Mouse (Mus musculus) activated CD4-positive, CD25-positive, alpha-beta regulatory T cell, adult 4 months (primary cell): ENCODE results near the gene Plcl2. TPM values are rescaled to one million over a fixed set of nuclear protein-coding genes. Genes with fewer than 3 reads are reported as not detected.
"Not testable (repeated sequence)": the region's sequence is repeated elsewhere in the genome, so short reads cannot be mapped to it uniquely, and the experiment has no call there.

Experiments used
- ATAC-seq: one replicate; pipeline ENCODE4 v1.8.0; 2017
- polyA plus RNA-seq, 2 experiments: library from polyadenylated mRNA; unstranded; fragments of 100-300 nt; shearing (Covaris generic); gene quantifications; one replicate each; pipeline ENCODE4 v1.2.1; 2017

Gene Plcl2
- polyA plus RNA-seq, 2 experiments from 2014 or later: 8.2 to 8.3 TPM

GRCm38 (mm10) chr17:50677978-50678712 lies 168.9 kb downstream of the Plcl2 start:
- ATAC-seq: peak; percentile 62

- ATAC-seq: no peak
Measured at GRCm38 (mm10) chr17:50678748-50679147, 169.5 kb downstream of the Plcl2 start.

GRCm38 (mm10) chr17:50679613-50680534 lies 170.7 kb downstream of the Plcl2 start:
- no peak for ATAC-seq

GRCm38 (mm10) chr17:50682696-50683095 lies 173.5 kb downstream of the Plcl2 start:
- no peak for ATAC-seq

DNA sequence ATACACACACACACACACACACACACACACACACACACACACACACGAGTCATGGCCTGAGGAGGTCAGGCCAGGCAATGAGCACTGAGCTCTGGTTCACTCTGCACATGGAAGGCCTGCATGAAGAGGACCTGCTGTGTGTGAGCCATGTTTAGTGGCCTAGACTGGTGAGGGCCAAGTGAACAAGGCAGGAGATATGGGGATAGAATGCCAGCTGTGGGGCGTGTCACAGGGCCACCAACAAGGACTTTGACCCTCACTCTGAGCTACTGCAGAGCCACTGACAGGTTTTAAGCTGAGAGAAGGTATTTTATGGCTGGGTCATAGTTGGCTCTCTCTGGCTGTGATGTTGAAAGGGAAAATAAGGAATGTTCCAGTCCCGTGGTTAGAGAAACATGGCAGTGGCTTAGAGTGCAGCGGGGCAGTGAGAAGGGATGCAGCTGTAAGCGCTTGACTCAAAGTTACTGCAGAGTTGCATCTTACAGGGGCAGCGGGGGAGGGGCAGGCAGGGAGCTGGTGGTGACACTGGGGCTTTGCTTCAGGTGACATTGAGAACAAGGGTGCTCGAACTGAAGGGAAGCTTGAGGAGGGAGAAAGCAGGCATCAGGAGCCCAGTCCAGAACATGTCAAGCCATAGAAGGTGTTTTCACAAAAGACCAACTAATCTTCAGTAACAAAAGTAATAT lies 175.9 kb downstream of the Plcl2 start:
- no peak for ATAC-seq

GRCm38 (mm10) chr17:50687670-50688069 lies 178.5 kb downstream of the Plcl2 start:
- ATAC-seq: no peak

GRCm38 (mm10) chr17:50688135-50688534 lies 178.9 kb downstream of the Plcl2 start:
- no peak for ATAC-seq

DNA sequence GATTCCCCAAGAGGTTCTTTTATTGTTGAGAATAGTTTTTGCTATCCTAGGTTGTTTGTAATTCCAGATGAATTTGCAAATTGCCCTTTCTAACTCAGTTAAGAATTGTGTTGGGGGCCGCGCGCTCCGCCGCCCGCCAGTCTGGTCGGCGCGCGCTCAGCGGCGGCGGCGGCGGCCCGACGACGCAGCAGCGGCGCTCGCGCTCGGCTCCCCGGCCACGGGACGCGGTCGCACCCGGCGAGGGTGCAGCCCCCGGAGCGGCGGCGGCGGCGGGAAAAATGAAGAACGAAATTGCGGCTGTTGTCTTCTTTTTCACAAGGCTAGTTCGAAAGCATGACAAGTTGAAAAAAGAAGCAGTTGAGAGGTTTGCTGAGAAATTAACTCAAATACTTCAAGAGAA lies 189.2 kb downstream of the Plcl2 start:
- not testable (repeated sequence) for ATAC-seq

DNA sequence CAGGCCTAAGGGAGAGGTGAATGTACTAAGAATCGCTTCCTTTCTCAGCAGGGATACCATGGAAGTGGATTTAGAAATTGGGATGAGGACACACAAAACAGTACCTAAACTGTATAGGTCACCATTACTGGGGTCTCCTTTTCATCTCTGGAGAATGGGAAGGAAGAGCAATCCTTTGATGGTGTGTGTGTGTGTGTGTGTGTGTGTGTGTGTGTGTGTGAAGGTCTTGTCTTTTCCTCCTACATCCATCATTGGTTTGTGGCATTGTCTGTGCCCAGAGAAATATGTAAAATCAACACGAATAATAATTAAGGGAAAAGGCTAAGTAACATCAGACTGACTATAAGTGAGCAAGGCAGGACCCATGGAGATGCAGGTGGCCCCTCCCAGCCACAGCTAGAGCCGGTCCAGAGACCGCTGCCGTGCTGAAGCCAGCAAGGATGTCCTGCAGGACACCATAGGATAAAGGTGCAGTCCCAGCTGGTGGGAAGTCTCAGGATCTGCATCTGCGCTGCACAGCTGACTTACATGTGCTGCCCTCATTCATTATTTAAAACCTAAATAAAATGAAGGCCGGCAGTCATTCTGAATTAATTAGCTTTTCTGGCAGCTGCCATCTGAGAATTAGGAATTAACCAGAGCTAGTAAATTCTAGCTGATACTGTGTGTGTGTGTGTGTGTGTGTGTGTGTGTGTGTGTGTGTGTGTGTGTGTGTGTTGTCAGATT lies 201.5 kb downstream of the Plcl2 start:
- ATAC-seq: no peak

DNA sequence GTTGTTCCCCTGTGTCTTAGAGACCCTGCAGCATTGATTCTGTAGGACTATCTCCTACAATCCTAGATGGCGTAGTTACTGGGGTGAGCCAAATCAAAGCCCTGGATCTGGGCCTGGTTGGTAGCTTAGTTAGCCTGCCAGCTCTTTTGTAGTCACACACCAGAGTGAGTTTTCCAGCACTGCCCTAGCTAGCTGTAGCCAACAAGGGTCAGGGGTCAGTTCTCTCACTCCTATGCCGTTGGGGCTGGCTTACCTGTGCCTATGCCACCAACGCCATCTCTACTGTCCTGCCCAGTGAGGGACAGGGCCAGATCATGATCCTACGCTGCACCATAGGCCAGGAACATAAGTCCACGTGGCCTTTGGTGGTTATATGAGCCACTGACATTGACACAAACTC lies 208.4 kb downstream of the Plcl2 start:
- no peak for ATAC-seq

DNA sequence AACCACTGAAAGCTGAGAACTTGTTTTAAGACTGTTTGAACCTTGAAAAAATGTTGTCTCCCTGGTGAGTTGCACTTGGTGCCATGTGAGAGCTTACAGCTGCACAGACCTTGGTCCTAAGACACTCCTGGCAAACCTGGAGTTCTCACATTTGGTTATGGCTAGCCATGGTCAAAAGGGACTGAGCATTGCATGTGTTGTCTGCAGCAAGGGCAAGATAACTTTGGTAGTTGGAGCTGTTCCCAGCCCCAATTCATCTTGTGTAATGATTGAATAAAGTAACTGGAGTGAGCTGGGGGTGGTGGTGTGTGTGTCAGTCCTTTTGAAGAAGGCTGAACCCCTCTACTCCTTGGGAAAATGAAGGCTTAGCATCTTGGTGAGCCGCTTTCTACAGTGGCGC lies 215.2 kb downstream of the Plcl2 start:
- ATAC-seq: no peak

DNA sequence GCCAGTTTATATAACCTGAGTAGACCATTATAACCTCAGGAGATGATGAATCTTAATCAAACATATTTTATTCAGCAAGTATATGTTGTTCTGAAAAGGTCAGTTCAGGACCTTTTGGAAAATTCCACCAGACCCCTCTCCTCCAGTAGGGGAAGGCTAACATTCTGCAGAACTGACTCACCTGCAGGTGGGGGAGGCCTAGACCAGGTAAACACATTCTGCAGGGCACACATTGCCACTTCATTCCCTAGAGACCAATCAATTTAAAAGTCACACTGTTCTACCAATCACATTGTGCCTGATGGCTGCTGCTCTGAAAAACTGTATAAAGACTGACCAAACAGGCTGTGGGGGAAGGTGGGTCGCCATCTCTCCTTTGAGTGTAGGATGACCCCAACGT lies 217.1 kb downstream of the Plcl2 start:
- no peak for ATAC-seq

GRCm38 (mm10) chr17:50729031-50729430 lies 219.8 kb downstream of the Plcl2 start:
- no peak for ATAC-seq

- peak; percentile 88 for ATAC-seq
Measured at GRCm38 (mm10) chr17:50729577-50729976, 220.4 kb downstream of the Plcl2 start.

DNA sequence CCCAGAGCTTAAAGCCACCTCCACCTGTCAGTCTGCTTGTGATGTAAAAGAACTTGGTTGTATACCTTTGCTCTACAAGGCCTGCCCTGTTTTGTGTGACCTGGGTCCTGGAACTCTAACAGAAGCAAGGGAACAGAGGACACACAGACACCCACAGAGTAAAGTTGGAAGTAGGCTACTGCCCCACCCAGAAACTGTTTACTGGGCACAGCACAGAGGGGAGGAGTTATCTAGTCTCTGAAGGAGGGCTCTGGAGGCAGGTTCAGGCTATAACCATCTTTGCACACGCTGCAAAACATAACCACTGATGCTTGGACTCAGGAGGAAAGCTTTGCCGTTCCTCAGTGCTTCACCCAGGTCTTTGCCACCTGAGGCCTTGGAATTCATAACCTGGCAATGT lies 221.7 kb downstream of the Plcl2 start:
- ATAC-seq: peak; percentile 36

GRCm38 (mm10) chr17:50731876-50732275 lies 222.7 kb downstream of the Plcl2 start:
- peak; percentile 51 for ATAC-seq

- ATAC-seq: no peak
Measured at GRCm38 (mm10) chr17:50733390-50733789, 224.2 kb downstream of the Plcl2 start.

GRCm38 (mm10) chr17:50734781-50735180 lies 225.6 kb downstream of the Plcl2 start:
- no peak for ATAC-seq

GRCm38 (mm10) chr17:50735382-50735954 lies 226.3 kb downstream of the Plcl2 start:
- no peak for ATAC-seq

DNA sequence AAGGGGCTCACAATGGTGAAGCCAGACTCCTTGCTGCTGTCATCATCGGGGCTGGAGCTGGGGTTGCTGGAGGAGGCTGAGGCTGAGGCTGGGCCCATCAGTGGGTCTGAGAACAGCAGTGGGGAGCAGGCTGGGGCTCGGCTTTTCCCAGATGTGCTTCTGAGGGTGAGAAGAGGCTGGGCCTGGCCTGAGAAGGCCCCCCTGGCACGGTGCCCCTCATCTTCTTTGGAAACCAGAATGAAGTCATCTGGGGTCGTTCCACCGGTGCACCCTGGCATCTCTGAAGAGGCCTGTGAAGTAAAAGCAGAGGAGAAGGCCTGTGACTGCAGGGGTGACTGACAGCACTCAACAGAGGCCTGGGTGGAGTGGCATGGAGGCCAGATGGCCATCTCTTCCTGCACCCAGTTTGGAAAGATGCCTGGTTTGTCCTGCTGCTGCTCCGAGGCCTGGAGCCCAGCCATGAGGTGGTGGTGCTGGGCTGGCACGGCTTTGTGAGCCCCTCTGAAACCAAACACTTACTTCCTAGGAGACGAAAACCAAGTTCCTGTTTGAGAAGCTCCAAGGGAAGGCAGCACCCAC lies 226.8 kb downstream of the Plcl2 start:
- no peak for ATAC-seq

DNA sequence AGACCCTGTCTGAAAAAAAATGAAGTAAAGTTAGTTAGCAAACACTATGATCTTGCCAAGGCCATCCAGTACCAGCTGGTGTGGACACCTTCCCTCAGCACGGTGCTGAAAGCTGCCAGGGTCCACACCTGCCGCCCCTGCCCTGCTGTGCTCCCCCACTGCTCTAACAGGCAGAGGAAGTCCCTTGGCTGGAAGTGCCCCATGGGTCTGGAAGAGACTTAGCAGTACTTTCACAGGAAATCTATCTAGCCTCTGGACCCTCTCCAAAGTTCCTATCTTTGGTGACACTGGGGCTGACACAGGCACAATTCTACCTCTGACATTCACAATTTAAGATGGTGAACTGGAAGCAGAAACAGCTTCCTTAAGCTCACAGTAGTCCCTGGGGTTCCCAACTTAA lies 227.9 kb downstream of the Plcl2 start:
- ATAC-seq: no peak
